Mouse (Mus musculus): ENCODE measurements around the gene Fbh1. TPM values are rescaled to one million over a fixed set of nuclear protein-coding genes. Genes with fewer than 3 reads are reported as not detected.
"Not testable (repeated sequence)": the region's sequence is repeated elsewhere in the genome, so short reads cannot be mapped to it uniquely, and the experiment has no call there.

Fbh1 gene
- total RNA-seq, 2 experiments from 2014 or later, result 83.4 to 89.3 TPM

GRCm38 (mm10) chr2:11727574-11727973 is 49.8 kb downstream of the Fbh1 start:
- no peak for DNase-seq (ENCODE audit: low spot score in 2 of 2)

DNA sequence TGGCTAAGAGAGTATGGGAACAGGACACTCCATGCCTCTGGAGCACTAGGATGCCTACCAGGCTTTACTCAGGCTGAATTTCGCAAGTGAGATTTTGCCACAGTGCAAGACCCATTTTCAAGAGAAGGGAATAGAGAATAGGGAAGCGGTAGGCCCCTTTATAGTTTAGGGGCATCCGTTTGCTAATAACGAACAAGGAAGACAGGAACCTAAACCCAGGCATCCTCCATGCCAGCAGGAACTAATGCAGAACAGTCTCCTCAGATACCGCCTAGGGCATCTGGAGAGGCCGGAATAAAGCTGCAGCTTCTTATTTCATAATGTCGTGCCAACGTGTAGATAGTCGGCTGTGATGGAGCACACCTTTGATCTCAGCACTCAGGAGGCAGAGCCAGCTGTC is 54.8 kb downstream of the Fbh1 start:
- no peak for DNase-seq (ENCODE audit: low spot score in 2 of 2)

DNA sequence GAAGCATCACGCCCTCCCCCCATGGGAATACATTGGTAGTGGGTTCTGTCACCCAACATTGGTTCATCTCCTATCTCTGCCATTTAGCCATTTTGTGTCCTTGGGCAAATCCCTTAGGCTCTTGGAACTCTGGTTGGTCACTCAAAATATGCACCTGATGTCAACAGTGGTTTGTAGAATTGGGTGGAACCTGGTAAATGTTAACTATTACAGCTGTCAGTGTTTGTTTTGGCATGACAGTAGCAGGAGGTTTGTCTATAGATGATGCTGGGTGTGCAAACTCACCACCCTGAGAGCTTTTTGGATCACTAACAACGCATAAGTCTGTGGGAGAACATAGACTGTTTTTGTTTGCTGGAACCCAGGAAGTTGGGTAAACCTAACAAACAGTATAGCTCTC is 58.8 kb downstream of the Fbh1 start:
- no peak for DNase-seq (ENCODE audit: low spot score in 2 of 2)

DNA sequence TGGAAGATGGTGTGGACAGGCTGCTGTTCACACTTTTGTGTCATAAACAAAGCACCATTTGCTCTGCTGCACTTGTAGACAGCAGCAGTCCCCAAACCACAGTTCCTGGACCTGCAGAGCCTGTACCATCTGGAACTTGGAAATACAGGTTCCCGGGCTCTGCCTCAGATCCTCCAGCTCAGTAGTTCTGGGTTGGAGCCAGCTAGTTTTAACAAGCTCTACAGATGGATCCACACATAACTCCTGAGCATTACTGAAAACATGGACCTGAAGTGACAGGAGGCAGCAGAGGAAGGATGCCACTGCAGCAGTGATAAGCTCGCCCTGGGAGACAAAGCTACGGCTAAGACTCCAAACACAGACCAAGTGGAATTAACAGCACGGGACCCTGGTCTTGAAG is 62.8 kb downstream of the Fbh1 start:
- DNase-seq (ENCODE audit: low spot score in 2 of 2), result peak in 1 of 2 experiments; percentile 34

DNA sequence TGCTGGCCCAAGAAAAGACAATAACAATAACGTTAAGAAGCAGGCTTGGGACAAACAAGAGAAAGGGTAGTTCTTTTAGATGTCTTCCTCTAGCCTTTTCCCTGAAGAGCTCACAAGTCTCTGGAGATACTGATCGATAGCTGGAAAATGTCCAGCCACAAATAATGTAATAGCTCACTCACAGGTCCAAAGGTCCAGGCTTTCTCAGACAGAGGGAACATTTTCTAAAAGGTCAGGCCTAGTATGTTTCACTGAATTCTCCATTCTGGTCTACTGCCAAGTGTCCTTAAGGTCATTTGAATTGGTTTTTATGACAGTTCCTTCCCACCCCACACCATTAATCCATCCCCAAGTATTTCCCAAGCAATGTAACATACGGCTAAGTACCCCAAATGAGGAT is 64.4 kb downstream of the Fbh1 start:
- DNase-seq (ENCODE audit: low spot score in 2 of 2), result no peak

DNA sequence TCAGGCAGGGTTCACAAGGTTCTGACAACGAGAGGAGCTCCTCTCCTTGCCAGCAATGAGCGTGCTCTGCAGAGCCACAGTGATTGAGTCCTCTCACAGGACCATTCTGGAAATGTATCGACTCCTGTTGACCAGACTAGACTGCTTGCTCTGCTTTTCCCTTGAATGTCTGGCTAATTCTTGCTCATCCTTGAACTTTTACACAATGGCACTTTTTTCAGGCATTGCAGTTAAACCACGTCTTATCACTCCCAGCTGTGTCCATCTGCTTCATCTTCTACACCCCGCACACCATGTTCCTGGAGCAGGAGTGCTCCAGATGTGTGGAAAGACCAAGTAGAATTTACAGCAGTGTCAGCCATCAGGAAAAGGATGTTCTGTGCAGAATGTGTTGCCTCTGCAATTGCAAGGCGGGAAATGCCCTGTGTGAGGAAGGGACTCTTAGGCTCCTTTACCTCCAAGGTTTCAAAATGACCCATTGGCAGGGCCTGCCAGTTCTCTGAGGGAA is 64.8 kb downstream of the Fbh1 start:
- no peak for DNase-seq (ENCODE audit: low spot score in 2 of 2)

- DNase-seq (ENCODE audit: low spot score in 2 of 2), result not testable (repeated sequence)
Measured at GRCm38 (mm10) chr2:11710101-11710500, 67.3 kb downstream of the Fbh1 start.

DNA sequence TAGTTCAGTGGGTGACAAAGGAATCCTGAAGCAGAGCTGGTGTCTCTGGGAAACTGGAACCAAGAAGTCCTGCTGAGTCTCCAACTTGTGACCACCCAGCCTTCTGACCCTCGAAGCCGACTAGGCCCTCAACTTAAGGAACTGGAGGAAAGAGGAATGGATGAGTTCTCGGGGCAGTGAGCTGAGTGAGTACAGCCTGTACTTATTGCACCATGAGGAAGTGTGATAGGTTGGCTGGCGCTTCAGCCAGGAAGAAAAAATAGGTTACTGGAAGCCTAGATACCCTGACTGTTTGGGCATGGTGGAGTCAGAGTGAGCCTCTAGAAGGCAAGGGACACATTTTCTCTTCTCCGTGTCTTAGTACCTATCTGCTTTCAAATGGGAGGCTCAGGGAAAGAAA is 68.8 kb downstream of the Fbh1 start:
- peak in 1 of 2 experiments; percentile 20 for DNase-seq (ENCODE audit: low spot score in 2 of 2)

GRCm38 (mm10) chr2:11706746-11707065 is 70.7 kb downstream of the Fbh1 start:
- DNase-seq (ENCODE audit: low spot score in 2 of 2), result no peak

GRCm38 (mm10) chr2:11706030-11706745 is 71.2 kb downstream of the Fbh1 start:
- no peak for DNase-seq (ENCODE audit: low spot score in 2 of 2)

DNA sequence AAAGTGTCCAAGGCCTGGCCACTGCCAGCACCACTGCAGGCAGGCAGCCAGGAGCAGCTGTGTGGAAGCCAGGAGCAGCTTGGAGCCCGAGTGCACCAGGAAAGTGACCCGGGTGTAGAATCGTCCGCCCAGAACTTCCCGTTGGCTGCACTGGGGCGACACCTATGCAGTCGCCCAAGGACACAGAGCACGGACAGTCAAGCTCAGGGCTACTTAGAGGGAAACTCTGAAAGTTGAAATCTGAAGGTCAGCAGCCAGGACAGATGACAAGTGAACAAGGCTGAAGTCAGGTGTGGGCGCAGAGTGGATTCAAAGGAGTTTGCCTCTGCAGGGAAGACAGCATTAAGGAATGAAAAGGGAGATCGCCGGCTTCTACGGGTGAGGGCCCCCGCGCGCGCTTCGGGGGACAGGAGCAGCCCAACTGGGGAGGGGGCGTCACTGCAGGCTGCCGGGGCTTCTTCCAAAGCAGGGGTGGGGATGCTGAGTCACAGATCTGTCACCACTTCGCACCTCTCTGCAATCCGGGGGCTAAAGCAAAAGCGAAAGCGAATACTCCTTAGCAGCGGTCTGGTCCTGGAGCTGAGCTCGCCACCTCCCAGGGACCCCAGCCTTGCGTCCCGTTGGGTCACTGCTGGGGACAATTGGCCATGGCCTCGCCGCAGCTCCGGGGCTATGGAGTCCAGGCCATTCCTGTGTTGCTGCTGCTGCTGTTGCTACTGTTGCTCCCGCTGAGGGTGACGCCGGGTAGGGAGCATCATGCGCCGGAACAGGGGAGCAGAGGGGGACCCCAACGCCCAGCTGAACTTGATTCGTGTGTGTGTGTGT is 72.0 kb downstream of the Fbh1 start, which contains the start of gene Il15ra:
TSS of gene Il15ra (plus strand) at position 90 of the 825 bp plus-strand sequence.
- DNase-seq (ENCODE audit: low spot score in 2 of 2), result peak; percentile 40 to 56

GRCm38 (mm10) chr2:11699905-11700304 is 77.5 kb downstream of the Fbh1 start:
- no peak for DNase-seq (ENCODE audit: low spot score in 2 of 2)

DNA sequence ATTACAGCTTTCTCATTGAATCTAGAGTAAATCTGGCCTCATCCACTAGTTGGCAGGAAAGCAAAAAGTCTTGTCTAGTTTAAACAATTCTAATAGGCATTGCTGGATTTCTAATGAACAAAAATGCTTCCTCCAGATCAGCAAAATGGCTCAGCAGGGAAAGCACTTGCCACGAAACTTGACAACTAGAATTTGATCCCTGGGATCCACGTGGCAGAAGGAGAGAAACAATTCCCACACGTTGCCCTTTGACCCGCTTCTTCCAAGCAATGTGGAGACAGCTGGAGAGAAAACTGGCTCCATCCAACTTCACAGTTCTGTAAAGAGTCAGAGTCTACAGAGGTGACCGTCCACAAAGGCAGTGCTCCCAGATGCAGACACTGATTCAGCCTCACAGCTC is 78.4 kb downstream of the Fbh1 start:
- no peak for DNase-seq (ENCODE audit: low spot score in 2 of 2)

DNA sequence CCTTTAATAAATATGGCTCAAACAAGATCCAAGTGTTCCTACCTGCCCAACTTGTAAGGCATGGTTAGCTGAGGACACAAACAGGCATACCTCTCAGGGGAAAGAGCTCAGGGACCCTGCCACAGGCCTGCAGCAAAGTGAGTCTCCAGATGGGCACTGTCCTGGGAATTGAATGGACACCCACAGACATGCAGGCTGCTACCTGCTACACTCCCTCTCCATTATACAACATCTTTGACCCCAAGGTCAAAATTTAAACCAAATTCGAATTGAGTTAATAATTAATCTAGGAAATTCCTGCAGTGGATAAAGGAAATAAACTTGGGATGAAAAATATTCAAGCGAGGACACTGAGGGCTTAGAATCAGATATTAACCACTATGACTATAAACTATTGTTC is 81.5 kb downstream of the Fbh1 start:
- no peak for DNase-seq (ENCODE audit: low spot score in 2 of 2)

DNA sequence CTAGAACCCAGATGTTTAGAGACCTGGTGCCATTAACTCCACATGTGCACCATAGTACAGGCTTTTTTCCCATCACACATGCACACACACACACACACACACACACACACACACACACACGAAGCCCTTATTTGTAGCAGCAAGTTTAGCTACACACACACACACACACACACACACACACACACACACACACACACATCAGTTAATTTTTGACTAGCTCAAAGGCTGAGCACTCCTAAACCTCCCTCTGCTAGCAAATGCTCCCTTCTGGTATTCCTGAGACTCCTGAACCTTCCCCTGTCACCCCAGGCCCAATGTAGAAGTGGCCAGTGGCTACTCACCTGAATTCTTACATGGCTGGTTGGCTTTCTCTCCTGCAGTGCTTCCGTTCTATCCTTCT is 83.3 kb downstream of the Fbh1 start:
- DNase-seq (ENCODE audit: low spot score in 2 of 2), result no peak

- DNase-seq (ENCODE audit: low spot score in 2 of 2), result no peak
Measured at GRCm38 (mm10) chr2:11693352-11693751, 84.0 kb downstream of the Fbh1 start.

Other genes starting within 250 kb of the Fbh1 start
- gene Pfkfb3, start 223.5 kb downstream of the Fbh1 start, total RNA-seq (2021), result 10 to 100 TPM; 36.4 to 40.5 TPM
- 10 to 100 TPM; 77.1 to 84.6 TPM for gene Rbm17, start 173.4 kb downstream of the Fbh1 start, total RNA-seq (2021)
- not detected for gene Gm17490, start 151.3 kb downstream of the Fbh1 start, total RNA-seq (2021)
- under 1 TPM in 1 of 2 experiments, not detected in 1; 0.17 TPM for gene Il2ra, start 134.8 kb downstream of the Fbh1 start, total RNA-seq (2021)
- 1 to 10 TPM; 4.9 to 6.7 TPM for gene Il15ra, start 72.3 kb downstream of the Fbh1 start, total RNA-seq (2021)
- 10 to 100 TPM; 58.2 to 74.3 TPM for gene Ankrd16, start 294 bp upstream of the Fbh1 start, total RNA-seq (2021)

Measured in layer of hippocampus, postnatal 14 days (tissue).